Mouse (Mus musculus): ENCODE measurements around the gene Gatb.

The Gatb gene

GRCm38 (mm10) chr3:85661926-85662813 lies 88.3 kb downstream of the Gatb start:
- DNase-seq, result no peak

- DNase-seq, result no peak
Measured at GRCm38 (mm10) chr3:85663826-85664225, 89.9 kb downstream of the Gatb start.

- DNase-seq, result no peak
Measured at GRCm38 (mm10) chr3:85664591-85665171, 90.8 kb downstream of the Gatb start.

GRCm38 (mm10) chr3:85666166-85666565 lies 92.2 kb downstream of the Gatb start:
- peak; percentile 18 for DNase-seq

GRCm38 (mm10) chr3:85666736-85667135 lies 92.8 kb downstream of the Gatb start:
- peak; percentile 14 for DNase-seq

- no peak for DNase-seq
Measured at GRCm38 (mm10) chr3:85667683-85668082, 93.8 kb downstream of the Gatb start.

GRCm38 (mm10) chr3:85669844-85670243 lies 95.9 kb downstream of the Gatb start:
- no peak for DNase-seq

GRCm38 (mm10) chr3:85677133-85677532 lies 103.2 kb downstream of the Gatb start:
- DNase-seq, result no peak

- DNase-seq, result no peak
Measured at GRCm38 (mm10) chr3:85677952-85678351, 104.0 kb downstream of the Gatb start.

- DNase-seq, result no peak
Measured at GRCm38 (mm10) chr3:85679312-85679933, 105.5 kb downstream of the Gatb start.

- no peak for DNase-seq
Measured at GRCm38 (mm10) chr3:85679960-85680359, 106.0 kb downstream of the Gatb start.

GRCm38 (mm10) chr3:85681136-85681535 lies 107.2 kb downstream of the Gatb start:
- DNase-seq, result no peak

- DNase-seq, result no peak
Measured at GRCm38 (mm10) chr3:85683618-85684017, 109.7 kb downstream of the Gatb start.

GRCm38 (mm10) chr3:85685271-85685670 lies 111.4 kb downstream of the Gatb start:
- no peak for DNase-seq

GRCm38 (mm10) chr3:85688341-85688740 lies 114.4 kb downstream of the Gatb start:
- DNase-seq, result no peak

GRCm38 (mm10) chr3:85691134-85691533 lies 117.2 kb downstream of the Gatb start:
- peak; percentile 62 for DNase-seq

- no peak for DNase-seq
Measured at GRCm38 (mm10) chr3:85693013-85693412, 119.1 kb downstream of the Gatb start.

GRCm38 (mm10) chr3:85695056-85695455 lies 121.1 kb downstream of the Gatb start:
- DNase-seq, result no peak

- DNase-seq, result no peak
Measured at GRCm38 (mm10) chr3:85698496-85698895, 124.6 kb downstream of the Gatb start.

- DNase-seq, result peak; percentile 13
Measured at GRCm38 (mm10) chr3:85703141-85703882, 129.4 kb downstream of the Gatb start.
